Mouse (Mus musculus) urinary bladder, postnatal 4 days (tissue): ENCODE measurements around the gene Foxe1.

Experiments
- DNase-seq, 2 experiments: peaks; one replicate each; pipeline ENCODE4 v3.0.0; 2021 to 2022; ENCODE audit warnings: low spot score in 2 of 2

The Foxe1 gene

GRCm38 (mm10) chr4:46347580-46348515 is 4.4 kb downstream of the Foxe1 start:
- DNase-seq, result no peak

DNA sequence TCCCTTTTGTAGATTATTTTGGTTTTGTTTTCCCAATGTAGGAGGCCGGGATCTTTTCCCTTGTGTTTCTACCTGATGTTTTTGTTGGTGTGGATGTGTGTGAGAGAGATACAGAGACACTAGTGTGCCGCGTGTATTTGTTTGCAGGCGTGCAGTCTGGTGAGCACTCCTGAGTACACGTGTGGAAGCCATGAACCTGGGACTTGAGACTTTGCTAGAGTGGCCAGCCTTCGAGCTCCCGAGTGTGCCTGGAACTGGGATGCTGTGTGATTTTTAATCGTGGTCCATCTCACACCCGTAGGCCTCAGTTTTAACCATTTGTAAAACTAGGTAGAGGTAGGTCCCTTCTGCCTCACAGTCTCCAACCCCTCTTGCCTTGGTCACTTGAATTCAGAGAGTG is 5.5 kb downstream of the Foxe1 start:
- no peak for DNase-seq

DNA sequence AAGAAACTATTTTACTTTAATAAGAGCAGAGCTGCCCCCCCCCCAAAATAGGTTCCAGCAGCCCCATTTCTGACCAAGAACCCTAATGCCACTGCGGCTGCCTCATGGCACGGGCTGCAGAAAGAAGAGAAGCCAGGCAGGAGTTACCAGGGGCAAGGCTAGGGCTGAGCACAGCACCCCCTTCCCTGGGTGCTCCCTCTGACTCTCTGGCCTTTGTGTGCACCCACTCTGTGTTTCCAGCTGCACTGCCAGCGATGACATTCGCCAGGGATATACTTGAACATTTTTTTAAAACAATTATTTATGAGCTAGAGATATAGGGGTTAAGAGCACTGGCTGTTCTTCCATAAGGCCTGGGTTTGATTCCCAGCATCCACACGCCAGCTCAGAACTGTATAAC is 6.1 kb downstream of the Foxe1 start:
- DNase-seq, result no peak

DNA sequence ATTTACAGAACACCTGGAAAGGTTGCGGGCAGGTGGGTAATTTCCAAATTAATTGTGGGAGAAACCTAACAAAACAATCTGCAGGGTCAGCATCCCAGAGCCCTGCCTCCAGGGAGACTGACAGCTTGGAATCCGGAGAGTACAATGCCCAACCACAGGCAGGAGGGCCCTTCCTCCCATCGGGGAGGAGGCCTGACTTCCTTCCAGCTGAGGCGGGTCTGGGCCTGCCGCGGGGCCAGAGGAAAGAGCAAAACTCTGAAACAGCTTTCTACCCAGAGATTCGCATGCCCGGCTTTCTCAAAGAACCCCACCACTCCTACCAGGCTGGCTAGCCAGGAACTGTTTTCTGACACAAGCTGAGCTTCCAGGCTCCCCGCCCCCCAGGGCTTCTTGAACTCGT is 9.6 kb downstream of the Foxe1 start:
- no peak for DNase-seq

GRCm38 (mm10) chr4:46356351-46357133 is 13.1 kb downstream of the Foxe1 start:
- peak in 1 of 2 experiments; percentile 40 for DNase-seq

DNA sequence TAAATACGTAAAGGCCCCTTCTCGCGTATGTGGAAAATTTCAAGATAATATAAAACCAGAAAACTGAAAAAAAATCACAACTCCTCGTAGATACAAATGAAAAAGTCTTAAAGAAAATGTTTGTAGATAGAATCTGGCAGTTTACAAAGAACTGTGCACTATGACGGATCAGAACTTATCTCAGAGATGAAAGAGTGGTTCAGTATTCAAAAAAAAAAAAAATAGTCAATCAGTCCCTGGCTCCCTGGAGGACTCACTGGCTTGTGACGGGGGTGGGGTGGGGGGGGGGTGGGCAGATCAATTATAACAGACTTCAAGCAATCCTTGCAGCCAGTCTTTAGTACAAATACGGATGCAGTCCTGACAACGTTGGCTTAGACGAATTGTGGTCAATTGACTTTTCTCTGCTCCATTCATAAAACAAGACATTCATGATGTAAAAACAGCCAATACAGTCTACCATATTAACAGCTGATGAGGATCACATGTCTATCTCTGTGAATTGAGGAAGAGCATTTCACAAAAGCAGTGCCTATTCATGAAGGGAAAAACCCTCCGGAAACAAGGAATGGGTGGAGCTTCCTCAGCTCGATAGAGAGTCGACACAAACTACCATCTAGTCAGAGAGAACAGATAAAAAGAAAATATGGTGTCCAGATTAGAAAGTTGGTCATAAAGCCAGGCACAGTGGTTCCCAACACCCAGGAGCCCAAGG is 16.3 kb downstream of the Foxe1 start:
- no peak for DNase-seq

GRCm38 (mm10) chr4:46361258-46361657 is 17.8 kb downstream of the Foxe1 start:
- DNase-seq, result no peak

DNA sequence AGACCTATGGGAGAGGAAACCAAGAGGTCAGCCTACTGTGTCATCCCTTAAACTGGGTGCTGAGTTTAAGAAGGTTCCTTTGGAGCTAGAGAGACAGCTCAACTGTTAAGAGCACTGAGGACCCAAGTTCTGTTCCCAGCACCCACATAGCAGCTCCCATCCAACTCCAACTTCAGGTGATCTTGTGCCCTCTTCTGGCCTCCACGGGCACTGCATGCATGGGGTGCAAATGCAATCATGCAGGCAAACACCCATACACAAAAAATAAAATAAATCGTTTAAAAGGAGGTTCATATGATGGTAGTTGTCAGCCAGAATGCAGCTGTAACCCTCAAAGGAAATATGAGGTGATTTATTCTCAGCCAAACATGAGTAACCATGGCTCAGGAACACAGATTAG is 21.0 kb downstream of the Foxe1 start:
- no peak for DNase-seq

- DNase-seq, result no peak
Observed at GRCm38 (mm10) chr4:46367487-46367959, 24.1 kb downstream of the Foxe1 start.

DNA sequence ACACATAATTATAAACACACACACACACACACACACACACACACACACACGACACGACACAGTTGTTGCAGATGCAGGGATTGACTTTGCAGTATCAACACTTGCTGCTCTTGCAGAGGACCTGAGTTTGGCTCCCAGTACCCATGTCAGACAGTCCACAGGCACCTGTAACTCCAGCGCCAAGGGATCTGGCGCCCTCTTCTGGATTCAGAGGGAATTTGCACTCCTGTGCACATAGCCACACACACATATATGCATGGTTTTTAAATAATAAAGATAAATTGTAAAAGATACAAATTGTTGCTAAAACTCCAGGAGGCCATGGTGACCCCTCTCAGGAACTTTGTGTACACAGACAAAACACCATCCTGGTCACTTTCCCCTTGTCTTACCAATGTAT is 25.7 kb downstream of the Foxe1 start:
- no peak for DNase-seq

DNA sequence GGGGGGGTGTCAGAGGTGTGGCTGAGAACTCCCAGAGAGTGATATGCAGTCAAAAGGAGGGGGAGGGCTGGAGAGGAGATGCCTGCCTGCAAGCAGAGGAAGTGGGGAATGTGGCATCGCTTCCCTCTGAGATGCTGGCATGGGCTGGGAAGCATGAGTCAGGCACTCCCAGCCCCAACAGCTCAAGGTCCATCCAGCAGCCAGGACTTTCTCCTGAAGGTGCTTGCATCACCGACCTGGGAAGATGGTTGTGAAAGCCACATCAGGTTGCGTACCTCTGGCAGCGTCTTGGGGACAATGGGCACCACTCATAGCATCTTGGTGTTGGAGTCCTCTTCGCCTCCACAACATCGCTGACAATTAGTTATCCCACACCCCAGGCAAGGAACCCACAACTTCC is 27.0 kb downstream of the Foxe1 start:
- no peak for DNase-seq

DNA sequence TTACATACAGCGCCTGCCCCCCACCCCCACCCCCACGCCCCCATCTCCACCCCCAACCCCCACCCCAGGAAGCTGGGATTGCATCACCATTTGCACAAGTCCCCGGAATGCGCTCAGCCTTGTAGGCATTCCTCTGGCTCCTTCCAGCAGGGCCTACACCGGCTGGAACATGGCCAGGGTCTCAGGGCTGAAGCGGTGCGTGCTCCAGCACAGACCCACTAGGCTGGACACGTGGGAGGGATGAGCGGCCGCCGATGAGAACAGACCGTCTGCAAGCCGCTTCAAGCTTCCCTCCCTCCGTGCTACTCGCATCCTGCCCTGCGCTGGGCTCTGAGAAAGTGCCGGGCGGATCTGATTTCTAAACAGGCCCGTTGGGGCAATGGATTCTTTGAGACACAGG is 27.6 kb downstream of the Foxe1 start:
- DNase-seq, result peak; percentile 77 to 83

DNA sequence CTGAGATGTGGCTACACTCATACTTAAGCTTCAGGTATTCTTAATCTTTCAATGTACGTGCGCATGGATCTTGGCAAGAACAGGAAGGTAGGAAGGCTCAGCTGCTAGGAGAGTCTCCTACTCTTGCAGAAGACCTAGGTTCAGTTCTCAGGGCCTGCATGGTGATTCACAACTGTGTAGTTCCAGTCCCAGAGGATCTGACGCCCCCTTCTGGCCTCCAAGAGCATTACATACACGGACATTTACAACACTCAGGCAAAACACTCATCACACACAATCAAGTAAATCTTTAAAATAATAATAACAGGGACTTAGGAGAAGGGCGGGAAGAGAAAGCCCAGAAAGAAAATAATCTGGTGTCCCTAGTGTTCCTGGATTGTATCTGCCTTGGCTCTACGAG is 31.0 kb downstream of the Foxe1 start:
- no peak for DNase-seq

GRCm38 (mm10) chr4:46374869-46375368 is 31.5 kb downstream of the Foxe1 start:
- DNase-seq, result peak; percentile 66 to 83

GRCm38 (mm10) chr4:46388556-46388955 is 45.1 kb downstream of the Foxe1 start:
- DNase-seq, result no peak

DNA sequence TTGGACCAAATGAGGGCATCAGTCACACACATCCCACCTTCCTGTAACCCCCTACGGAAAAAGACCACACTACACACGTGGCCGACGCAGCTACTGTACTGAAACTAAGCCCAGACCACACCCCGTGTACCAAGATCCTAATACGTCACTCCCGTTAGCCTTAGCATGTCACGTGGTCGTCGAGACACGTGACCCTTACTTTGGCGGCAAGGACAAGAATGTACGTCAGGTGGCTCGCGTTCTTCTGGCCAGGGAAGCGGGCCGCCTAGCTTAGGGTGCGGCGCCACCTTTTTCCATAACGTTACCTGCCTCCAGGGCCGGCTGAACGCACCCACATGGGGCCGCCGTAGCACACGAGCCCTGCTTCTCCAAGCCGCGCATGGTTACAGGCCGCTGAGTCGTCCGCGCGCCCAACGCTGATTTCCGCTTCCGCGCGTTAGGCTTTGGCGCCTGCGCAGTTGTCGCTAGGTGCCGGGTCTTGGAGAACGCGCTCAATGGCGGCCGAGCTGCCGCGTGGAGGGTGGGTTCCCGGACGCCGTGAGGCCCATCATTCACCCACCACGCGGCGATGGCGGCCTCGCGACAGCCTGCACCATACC is 45.7 kb downstream of the Foxe1 start, which contains the start of gene Trmo:
Gene Trmo, minus strand, starts transcription at position 425 of the 599 bp plus-strand sequence.
- DNase-seq, result peak; percentile 92 to 93

DNA sequence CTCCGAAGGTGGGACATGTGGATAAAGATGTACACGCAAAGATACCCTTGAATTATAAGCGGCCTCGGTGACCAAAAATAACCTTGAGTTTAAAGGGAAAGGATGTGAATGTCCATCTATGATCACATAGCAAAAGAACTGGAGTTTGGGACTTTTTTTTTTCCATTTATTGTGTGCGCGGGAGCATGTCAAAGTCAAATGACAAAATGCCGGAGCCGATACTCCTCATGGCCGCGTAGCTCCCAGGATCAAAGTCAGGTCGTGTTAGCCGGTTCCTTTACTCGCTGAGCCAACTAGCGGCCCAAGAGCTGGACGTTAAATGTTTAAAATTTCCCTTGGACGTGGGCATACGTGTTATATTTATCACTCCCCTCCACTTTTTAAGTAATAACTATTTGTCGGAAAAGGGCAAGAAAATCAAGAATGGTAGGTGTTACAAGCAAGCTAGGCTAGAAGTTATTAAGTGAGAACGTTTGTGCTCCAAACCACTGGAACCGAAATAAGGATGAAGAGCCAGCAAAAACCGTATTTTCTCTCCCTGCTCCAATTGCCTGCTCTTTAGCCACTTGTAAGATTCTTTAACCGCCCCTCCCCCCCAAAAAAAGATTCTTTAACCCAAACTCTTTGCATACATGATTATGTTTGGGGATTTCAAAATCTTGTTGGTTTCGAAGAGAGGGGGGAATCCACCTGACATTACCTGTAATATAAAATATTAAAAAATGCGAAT is 46.4 kb downstream of the Foxe1 start:
- no peak for DNase-seq

DNA sequence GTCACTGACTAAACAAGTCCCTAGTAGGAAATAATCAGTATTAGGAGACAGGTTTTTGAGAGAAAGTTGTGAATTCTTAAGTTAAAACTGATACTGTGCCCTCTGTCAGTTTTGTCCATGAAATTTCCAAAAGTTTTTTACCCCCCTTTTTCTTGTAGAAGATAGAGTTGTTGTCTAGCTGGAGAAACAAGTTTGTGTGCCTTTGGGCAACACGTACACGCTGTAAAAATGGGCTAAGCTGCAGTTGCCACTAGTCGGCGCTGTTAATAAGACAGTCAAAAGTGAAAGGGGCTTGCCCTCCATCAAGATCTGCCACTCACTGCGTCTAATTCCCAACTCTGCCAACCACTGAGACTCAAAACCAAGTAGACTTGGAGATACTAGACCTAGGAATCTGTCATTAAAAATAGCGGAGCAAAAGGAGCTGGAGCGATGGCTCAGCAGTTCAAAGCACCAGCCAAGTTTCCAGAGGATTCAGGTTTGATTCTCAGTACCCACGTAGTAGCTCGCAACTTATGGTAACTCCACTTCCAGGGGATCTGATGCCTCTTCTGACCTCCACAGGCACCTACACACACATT is 47.1 kb downstream of the Foxe1 start:
- peak; percentile 54 to 77 for DNase-seq

GRCm38 (mm10) chr4:46394388-46394787 is 51.0 kb downstream of the Foxe1 start:
- no peak for DNase-seq

- no peak for DNase-seq
Observed at GRCm38 (mm10) chr4:46395736-46396135, 52.3 kb downstream of the Foxe1 start.
